Mouse (Mus musculus) spleen, postnatal 4 days (tissue): ENCODE data around the gene Olfr651.
"Not testable (repeated sequence)": the region's sequence is repeated elsewhere in the genome, so short reads cannot be mapped to it uniquely, and the experiment has no call there.

Source experiments
- DNase-seq, 2 experiments: peaks; one replicate each; pipeline ENCODE4 v3.0.0; 2022; ENCODE audit warnings: low spot score in 2 of 2

Olfr651 gene

GRCm38 (mm10) chr7:104549833-104550232 lies at the start of gene Olfr651:
Olfr651 (plus strand) TSS chr7:104550133.
- DNase-seq, result no peak

- not testable (repeated sequence) for DNase-seq
Observed at GRCm38 (mm10) chr7:104501186-104501585, 48.7 kb upstream of the Olfr651 start.

- DNase-seq, result no peak
Observed at GRCm38 (mm10) chr7:104501589-104502371, 48.2 kb upstream of the Olfr651 start.

GRCm38 (mm10) chr7:104507421-104508065 lies 42.4 kb upstream of the Olfr651 start, which contains the start of gene Trim30d:
Trim30d (minus strand) TSS chr7:104507849.
- not testable (repeated sequence) for DNase-seq

GRCm38 (mm10) chr7:104552700-104553099 lies 2.8 kb downstream of the Olfr651 start:
- no peak for DNase-seq

- no peak for DNase-seq
Observed at GRCm38 (mm10) chr7:104560601-104561000, 10.7 kb downstream of the Olfr651 start, which contains the start of gene Olfr652. Olfr652 (plus strand) TSS chr7:104560901.

GRCm38 (mm10) chr7:104577014-104577413 lies 27.1 kb downstream of the Olfr651 start, which contains the start of gene Olfr653:
Olfr653 (plus strand) TSS chr7:104577314.
- DNase-seq, result no peak

- no peak for DNase-seq
Observed at GRCm38 (mm10) chr7:104580846-104581245, 30.9 kb downstream of the Olfr651 start.

GRCm38 (mm10) chr7:104581429-104581828 lies 31.5 kb downstream of the Olfr651 start:
- no peak for DNase-seq

- DNase-seq, result no peak
Observed at GRCm38 (mm10) chr7:104586725-104587124, 36.8 kb downstream of the Olfr651 start, which contains the start of gene Olfr654. Olfr654 (plus strand) TSS chr7:104587025.

- DNase-seq, result no peak
Observed at GRCm38 (mm10) chr7:104588274-104588673, 38.3 kb downstream of the Olfr651 start.

GRCm38 (mm10) chr7:104601679-104602078 lies 51.7 kb downstream of the Olfr651 start, which contains the start of gene Olfr655:
Olfr655 (minus strand) TSS chr7:104601779.
- DNase-seq, result no peak

- DNase-seq, result peak; percentile 26 to 79
Observed at GRCm38 (mm10) chr7:104603173-104603572, 53.2 kb downstream of the Olfr651 start.
